Mouse (Mus musculus) heart, postnatal 36 days (tissue): ENCODE results near the gene Col16a1. TPM values are rescaled to one million over a fixed set of nuclear protein-coding genes. Genes with fewer than 3 reads are reported as not detected.
A peak's percentile ranks its signal among the peaks of the same experiment; 100 is the strongest.

Experiments
- DNase-seq, 2 experiments: peaks; one replicate each; pipeline ENCODE4 v3.0.0; 2021 to 2022
- intact Hi-C: fragments of 180-260 bp; cut with DNase I; formaldehyde crosslinking; loops from one replicate; pipeline ENCODE4 v1.15.1; 2025
- total RNA-seq, 2 experiments: library from RNA; stranded (reverse); gene quantifications; 2 replicates each; pipeline ENCODE4 v1.2.3; 2021

Gene Col16a1
- total RNA-seq: 1 to 10 TPM; 7.4 to 8.5 TPM

DNA sequence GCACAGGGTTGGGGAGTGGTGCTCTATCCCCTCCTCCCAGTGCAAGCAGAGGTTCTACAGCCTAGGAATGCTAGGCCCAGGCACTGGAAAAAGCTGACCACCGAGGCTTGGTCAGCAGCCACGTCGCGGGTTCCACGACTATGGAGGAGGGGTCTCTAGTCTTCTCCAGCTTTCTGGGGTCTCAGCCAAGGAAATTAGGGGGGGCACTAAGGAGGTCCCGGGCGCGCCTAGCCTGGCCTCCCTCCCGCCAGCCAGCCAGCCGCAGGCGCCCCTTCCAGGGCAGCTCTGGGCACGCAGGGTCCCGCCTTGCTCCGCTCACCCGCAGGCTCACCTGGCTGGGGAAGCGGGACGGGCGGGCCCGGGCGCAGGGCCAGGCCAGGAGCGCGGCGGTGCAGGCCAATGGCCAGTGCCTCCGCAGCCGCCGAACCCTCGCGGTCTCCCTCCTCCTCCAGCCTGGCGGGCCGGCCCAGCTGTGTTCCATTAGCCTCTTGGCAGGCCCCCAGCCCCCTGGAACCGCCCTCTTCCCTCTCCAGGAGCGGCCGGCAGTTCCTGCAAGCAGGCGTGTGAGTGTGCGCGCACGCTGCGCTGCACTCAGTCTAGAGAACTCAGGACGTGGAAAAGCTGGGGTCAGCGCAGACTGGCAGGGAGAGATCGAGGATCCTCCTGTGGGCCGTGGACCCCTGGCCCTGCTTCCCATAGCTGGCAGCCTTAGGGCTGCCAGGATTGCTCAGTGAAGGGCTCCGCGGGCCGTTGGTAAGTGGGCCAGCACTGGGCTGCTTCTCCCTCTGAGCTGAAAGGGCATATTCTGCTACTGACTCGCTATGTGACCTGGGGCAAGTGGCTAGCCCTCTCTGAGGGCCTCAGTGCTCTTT lies at the start of gene Col16a1:
Gene Col16a1, plus strand, starts transcription at position 510 of the 872 bp plus-strand sequence.
- DNase-seq: peak; percentile 92 to 93
- intact Hi-C loops: no loop called here

DNA sequence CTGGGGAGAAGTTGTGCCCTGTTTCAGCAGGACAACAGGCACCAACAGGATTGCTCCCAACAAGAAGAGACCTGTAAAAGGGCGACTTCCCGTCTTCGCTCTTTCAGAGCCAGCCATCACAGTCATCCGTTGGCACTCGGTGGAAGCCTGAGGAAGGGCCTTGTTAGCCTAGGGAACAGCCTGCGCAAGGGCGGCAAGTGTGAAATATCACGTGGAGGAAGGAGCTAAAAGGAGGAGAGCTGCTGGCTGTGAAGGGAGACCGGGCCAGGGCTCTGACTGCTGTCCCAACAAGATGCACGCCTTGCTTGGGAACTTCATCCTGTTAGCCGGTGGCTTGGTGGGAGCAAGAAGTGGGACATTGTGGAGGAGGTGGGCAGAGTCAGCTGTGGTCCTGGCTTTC lies 49.5 kb upstream of the Col16a1 start:
- no peak for DNase-seq
- intact Hi-C loops: no loop called here

- DNase-seq: no peak
- intact Hi-C loops: no loop called here
These were observed 45.9 kb upstream of the Col16a1 start for GRCm38 (mm10) chr4:130001710-130002109.

- intact Hi-C loops: no loop called here
- no peak for DNase-seq
These were observed 45.5 kb upstream of the Col16a1 start for GRCm38 (mm10) chr4:130002157-130002556.

DNA sequence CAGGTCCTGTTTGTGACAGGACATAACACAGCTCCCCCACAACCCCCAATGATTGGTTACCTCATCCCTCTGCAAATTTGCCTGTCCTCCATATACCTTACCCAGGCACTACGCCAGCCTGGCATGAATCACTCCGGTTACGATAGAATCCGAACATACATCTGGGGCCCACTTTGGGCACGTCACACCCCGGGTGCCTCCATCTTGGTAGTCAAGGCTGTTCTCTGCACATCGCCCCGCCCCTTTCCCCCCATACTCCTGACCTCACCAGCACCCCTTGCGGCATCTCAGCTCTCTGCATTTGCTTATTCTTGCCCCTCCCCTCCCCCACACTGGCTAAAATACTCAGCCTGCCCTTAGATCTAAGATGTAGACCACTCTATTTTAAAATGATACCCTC lies 42.0 kb upstream of the Col16a1 start:
- intact Hi-C loops: no loop called here
- no peak for DNase-seq

DNA sequence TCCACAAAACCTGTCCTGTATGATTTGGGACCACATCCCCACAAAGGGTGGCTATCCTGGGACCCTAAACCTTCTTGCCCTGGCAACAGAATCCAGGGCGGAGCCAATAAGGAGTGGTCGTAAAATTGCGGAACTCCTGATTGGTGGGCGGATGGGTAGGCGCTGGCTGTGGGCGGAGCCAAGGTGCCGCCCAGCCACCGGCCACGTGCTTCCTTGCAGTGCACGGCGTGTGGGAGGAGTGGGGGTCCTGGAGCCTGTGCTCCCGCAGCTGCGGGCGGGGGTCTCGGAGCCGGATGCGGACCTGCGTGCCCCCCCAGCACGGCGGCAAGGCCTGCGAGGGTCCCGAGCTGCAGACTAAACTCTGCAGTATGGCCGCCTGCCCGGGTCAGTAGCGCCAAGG lies 41.1 kb upstream of the Col16a1 start:
- intact Hi-C loops: no loop called here
- no peak for DNase-seq

DNA sequence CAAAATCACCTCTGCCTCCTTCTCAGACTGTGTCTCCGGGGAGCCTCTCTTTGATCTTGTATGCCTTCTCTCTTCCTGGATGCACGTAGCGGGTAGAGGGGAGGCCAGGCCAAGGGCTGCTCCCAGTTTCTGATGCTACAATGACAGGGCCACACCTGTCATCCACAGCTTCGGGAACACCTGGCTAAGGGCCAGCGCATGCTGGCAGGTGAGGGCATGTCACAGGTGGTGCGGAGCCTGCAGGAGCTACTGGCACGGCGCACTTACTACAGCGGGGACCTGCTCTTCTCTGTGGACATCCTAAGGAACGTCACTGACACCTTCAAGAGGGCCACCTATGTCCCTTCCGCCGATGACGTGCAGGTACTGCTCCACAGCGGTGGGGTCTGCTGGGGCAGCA lies 38.6 kb upstream of the Col16a1 start:
- intact Hi-C loops: no loop called here
- DNase-seq: no peak

DNA sequence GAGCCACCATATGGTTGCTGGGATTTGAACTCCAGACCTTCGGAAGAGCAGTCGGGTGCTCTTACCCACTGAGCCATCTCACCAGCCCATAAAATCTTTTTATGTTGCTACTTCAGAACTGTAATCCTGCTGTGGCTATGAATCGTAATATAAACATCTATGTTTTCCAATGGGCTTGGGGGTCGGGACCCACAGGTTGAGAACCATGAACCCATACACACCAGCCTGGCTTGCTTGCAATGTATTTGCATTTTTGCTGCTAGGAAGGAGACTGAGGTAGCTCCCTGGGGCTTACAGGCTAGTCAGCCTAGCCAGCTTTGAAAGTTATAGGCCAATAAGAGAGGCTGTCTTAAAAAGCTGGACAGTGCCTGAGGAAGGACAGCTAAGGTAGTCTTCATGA lies 36.9 kb upstream of the Col16a1 start:
- no peak for DNase-seq
- intact Hi-C loops: no loop called here

GRCm38 (mm10) chr4:130012234-130012633 lies 35.4 kb upstream of the Col16a1 start:
- intact Hi-C loops: no loop called here

GRCm38 (mm10) chr4:130013111-130013510 lies 34.5 kb upstream of the Col16a1 start:
- no peak for DNase-seq
- intact Hi-C loops: no loop called here

More at GRCm38 (mm10) chr4:130012234-130012633, 35.4 kb upstream of the Col16a1 start:
- no peak for DNase-seq

GRCm38 (mm10) chr4:130016010-130016409 lies 31.6 kb upstream of the Col16a1 start:
- DNase-seq: no peak
- intact Hi-C loops: no loop called here

DNA sequence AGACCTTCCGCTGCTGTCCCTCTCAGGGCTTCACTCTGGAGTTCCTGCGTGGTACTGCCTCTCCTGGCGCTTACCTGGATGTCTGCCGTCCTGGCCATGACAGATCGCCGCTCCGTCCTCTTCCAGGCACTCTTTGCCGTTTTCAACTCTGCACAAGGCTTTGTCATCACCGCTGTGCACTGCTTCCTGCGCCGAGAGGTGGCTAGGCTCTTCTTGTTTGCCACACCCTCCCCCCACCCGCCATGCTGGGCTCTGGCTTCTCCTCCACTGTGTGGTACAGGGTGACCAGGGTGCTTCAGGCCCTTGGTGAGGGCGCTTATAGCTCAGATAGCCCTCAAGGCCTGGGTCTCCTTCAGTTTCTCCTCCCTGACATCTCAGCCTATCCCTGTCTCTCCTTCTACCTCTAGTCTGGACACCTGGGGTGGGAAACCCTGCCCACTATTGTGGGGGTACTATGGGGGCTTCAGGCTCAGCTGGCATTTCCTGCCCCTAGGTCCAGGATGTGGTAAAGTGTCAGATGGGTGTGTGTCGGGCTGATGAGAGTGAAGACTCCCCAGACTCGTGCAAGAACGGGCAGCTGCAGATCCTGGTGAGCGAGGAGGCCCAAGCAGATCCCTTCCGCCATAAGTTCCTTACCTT lies 30.5 kb upstream of the Col16a1 start:
- DNase-seq: no peak
- intact Hi-C loops: no loop called here

DNA sequence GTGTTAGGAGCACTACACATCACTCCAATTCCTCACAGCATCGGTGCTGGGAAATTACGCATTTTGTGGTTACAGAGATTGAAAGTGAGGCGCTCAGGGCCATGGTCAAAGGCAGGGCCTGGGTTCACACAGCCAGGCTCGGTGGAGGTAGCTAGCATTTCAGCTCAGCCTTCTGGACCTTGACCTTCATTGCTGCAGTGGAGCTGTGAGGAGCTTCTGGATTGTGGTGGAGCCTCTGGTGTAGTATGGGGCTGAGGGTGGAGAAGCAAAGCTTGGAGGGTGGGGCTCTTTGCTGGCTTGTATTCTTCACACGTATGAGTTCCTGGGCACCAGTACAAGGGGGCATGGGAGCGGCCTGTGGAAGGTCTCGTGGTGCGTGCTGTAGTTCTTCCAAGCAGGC lies 24.7 kb upstream of the Col16a1 start:
- intact Hi-C loops: no loop called here
- no peak for DNase-seq

GRCm38 (mm10) chr4:130023511-130024231 lies 24.0 kb upstream of the Col16a1 start:
- intact Hi-C loops: no loop called here
- no peak for DNase-seq

- intact Hi-C loops: no loop called here
- no peak for DNase-seq
These were observed 22.1 kb upstream of the Col16a1 start for GRCm38 (mm10) chr4:130025544-130025943.

GRCm38 (mm10) chr4:130031146-130031545 lies 16.5 kb upstream of the Col16a1 start:
- intact Hi-C loops: no loop called here
- DNase-seq: no peak

DNA sequence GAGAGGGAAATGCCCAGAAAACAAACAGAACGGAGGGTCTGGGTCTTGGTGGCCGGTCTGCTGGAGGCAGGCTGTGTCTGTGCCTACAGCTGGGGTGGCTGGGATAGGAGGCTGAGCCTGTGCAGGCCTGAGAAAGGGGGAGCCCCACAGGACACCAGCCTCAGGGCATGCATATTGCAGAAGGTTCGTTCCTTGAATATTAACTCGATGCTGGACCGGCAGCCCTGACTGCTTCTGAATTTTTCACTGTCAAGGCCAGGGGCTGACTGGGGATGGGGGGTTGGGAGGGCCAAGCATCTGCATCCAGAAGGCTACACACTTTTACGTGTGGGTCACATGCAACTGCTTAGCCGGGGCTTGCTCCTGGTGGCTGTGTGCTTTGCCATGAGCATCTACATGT lies 14.1 kb upstream of the Col16a1 start:
- DNase-seq: no peak
- intact Hi-C loops: no loop called here

DNA sequence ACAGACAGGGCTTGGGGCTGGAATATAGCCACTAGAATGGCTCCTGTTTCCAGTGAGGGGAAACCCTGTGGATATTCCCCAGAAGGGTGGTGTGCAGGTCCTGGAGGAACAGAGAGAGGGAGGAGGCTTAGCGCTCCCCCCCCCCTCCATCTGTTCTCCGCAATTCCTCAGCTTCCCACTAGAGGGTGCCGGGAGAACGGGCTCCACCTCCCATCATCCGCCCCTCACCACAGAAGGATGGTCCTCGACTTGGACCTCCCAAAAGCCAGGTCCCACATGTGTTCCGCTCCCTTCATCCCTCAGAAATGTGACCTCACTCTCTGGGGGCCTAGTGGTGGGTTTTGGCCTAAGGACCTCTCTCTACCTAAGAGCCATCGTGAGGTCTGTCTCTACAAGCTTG lies 11.5 kb upstream of the Col16a1 start:
- intact Hi-C loops: loop anchor here (1.0 to 5.0 kb wide), 3 partner anchors 51 to 151 kb away; no protein-coding TSS in a partner anchor
- DNase-seq: peak; percentile 53 to 69

GRCm38 (mm10) chr4:130036573-130037401 lies 10.9 kb upstream of the Col16a1 start:
- intact Hi-C loops: loop anchor here (1.0 to 5.0 kb wide), 3 partner anchors 51 to 151 kb away; no protein-coding TSS in a partner anchor
- DNase-seq: peak; percentile 58 to 67

GRCm38 (mm10) chr4:130039351-130039750 lies 8.3 kb upstream of the Col16a1 start:
- intact Hi-C loops: loop anchor here (5.0 kb wide), 1 partner anchor 148 kb away; no protein-coding TSS in a partner anchor
- DNase-seq: no peak
